8 mouse cellular contexts compared by ENCODE assay signal in the genomic region with DNA sequence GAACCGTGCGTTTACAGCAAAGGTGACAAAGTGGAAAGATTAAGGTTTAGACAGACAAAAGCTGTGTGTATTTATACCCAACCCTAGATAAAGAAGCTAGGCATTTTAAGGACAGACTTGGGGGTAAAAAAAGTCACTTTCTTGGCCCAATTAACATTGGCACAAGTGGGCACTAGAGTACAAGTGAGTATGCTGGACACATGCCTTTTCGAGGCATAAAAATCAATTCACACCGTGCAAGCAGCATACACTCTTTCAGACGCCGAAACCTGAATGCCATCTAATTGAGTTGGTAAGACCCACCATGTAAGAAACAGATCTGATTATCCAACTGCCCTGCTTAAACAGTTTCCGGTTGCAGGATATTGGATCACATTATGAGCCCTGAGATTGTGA. TPM values are rescaled to one million over a fixed set of nuclear protein-coding genes. Genes with fewer than 3 reads are reported as not detected.
A peak's percentile ranks its signal among the peaks of the same experiment; 100 is the strongest.
DNase-seq lines count a peak whose midpoint lies in the region; ATAC-seq lines count a peak whose summit lies in the region.
"Had no signal": no experiment of that assay in that cellular context is flagged by ENCODE, and none has a peak within 500 bp of the region (broad histone marks: within the 10 kb centered on the region; RNA-seq: fewer than 3 reads in every experiment).

No protein-coding gene starts in this region.

- H3K4me2 ChIP-seq in liver, embryonic 11.5 days: peak overlapping the region; percentile 68
- peak overlapping the region; percentile 68 for H3K4me2 ChIP-seq in embryonic facial prominence, embryonic 15.5 days (replicated peaks)
- H3K4me2 ChIP-seq in intestine, embryonic 15.5 days (replicated peaks): peak overlapping the region; percentile 59
- peak overlapping the region; percentile 86 for H3K4me2 ChIP-seq in neural tube, embryonic 13.5 days

- H3K4me1 ChIP-seq in liver, embryonic 11.5 days (replicated peaks; ENCODE audit: control insufficient read depth, insufficient read depth, low read length): peaks cover 10% of the 10 kb centered on the region; the same call in 1 of the 2 replicates
- peaks cover 16% of the 10 kb centered on the region for H3K4me1 ChIP-seq in embryonic facial prominence, embryonic 15.5 days
- H3K4me1 ChIP-seq in intestine, embryonic 15.5 days (replicated peaks): 0 out of 2 replicates have a peak, but pooled peaks cover 8% of the 10 kb centered on the region
- peaks cover 17% of the 10 kb centered on the region for H3K4me1 ChIP-seq in neural tube, embryonic 13.5 days (replicated peaks)

- DNase-seq in liver, embryonic 11.5 days (ENCODE audit: low spot score): no peak
- no peak for DNase-seq in liver
- DNase-seq in right cerebral cortex, adult 18-20 months: no peak
- DNase-seq in left cerebral cortex, postnatal 10 days (ENCODE audit: extremely low spot score in 1 of 2, low spot score in 2 of 2): no peak

- H3K36me3 ChIP-seq in liver, embryonic 11.5 days (ENCODE audit: control insufficient read depth, insufficient read depth, low read length): no peaks in the 10 kb centered on the region
- peaks cover 4% of the 10 kb centered on the region; the same call in 1 of the 2 replicates for H3K36me3 ChIP-seq in embryonic facial prominence, embryonic 15.5 days
- H3K36me3 ChIP-seq in intestine, embryonic 15.5 days: no peaks in the 10 kb centered on the region
- no peaks in the 10 kb centered on the region for H3K36me3 ChIP-seq in neural tube, embryonic 13.5 days

- no peak overlapping the region for H3K27ac ChIP-seq in liver, embryonic 11.5 days (ENCODE audit: low read depth, low read length)
- H3K27ac ChIP-seq in embryonic facial prominence, embryonic 15.5 days (replicated peaks): 0 out of 2 replicates have a peak overlapping the region, but pooled peaks have one; percentile 51
- H3K27ac ChIP-seq in intestine, embryonic 15.5 days: no peak overlapping the region
- H3K27ac ChIP-seq in neural tube, embryonic 13.5 days (replicated peaks): no peak overlapping the region

- no peaks in the 10 kb centered on the region for H3K27me3 ChIP-seq in liver, embryonic 11.5 days (replicated peaks; ENCODE audit: control insufficient read depth, insufficient read depth, low read length)
- H3K27me3 ChIP-seq in embryonic facial prominence, embryonic 15.5 days: no peaks in the 10 kb centered on the region
- H3K27me3 ChIP-seq in intestine, embryonic 15.5 days (replicated peaks): no peaks in the 10 kb centered on the region
- 0 out of 2 replicates have a peak, but pooled peaks cover 10% of the 10 kb centered on the region for H3K27me3 ChIP-seq in neural tube, embryonic 13.5 days

- peak overlapping the region; percentile 95 for H3K4me3 ChIP-seq in liver, embryonic 11.5 days (ENCODE audit: low read depth, low read length)
- H3K4me3 ChIP-seq in embryonic facial prominence, embryonic 15.5 days (replicated peaks): peak overlapping the region; percentile 99
- H3K4me3 ChIP-seq in intestine, embryonic 15.5 days (replicated peaks): peak overlapping the region; percentile 88
- peak overlapping the region; percentile 90 for H3K4me3 ChIP-seq in neural tube, embryonic 13.5 days

- 29% methylated on average over 7 of the region's 7 CpGs for WGBS in liver, embryonic 11.5 days
- 24% methylated on average over 7 of the region's 7 CpGs for WGBS in embryonic facial prominence, embryonic 15.5 days
- WGBS in intestine, embryonic 15.5 days: 29% methylated on average over 7 of the region's 7 CpGs
- WGBS in neural tube, embryonic 13.5 days: 29% methylated on average over 7 of the region's 7 CpGs

- intact Hi-C loops in left cerebral cortex, postnatal 10 days (cut with DNase I): no loop called here

- H3K9me3 ChIP-seq in liver, embryonic 11.5 days (ENCODE audit: control insufficient read depth, low read length): no peaks in the 10 kb centered on the region
- H3K9me3 ChIP-seq in embryonic facial prominence, embryonic 15.5 days (replicated peaks): no peaks in the 10 kb centered on the region
- H3K9me3 ChIP-seq in intestine, embryonic 15.5 days: no peaks in the 10 kb centered on the region
- no peaks in the 10 kb centered on the region for H3K9me3 ChIP-seq in neural tube, embryonic 13.5 days

- H3K9ac ChIP-seq in liver, embryonic 11.5 days (ENCODE audit: low read depth, low read length): peak overlapping the region; percentile 89; the same call in 1 of the 2 replicates
- no peak overlapping the region; the same call in 1 of the 2 replicates for H3K9ac ChIP-seq in embryonic facial prominence, embryonic 15.5 days
- H3K9ac ChIP-seq in intestine, embryonic 15.5 days: no peak overlapping the region
- no peak overlapping the region for H3K9ac ChIP-seq in neural tube, embryonic 13.5 days

- ATAC-seq in liver, embryonic 11.5 days (replicated peaks; ENCODE audit: low FRiP score): peak; percentile 22; the same call in 1 of the 2 replicates
- peak; percentile 34; the same call in 1 of the 2 replicates for ATAC-seq in embryonic facial prominence, embryonic 15.5 days (ENCODE audit: insufficient number of reproducible peaks, low FRiP score, low TSS enrichment, low read depth)
- peak; percentile 35 for ATAC-seq in intestine, embryonic 15.5 days
- peak; percentile 37 for ATAC-seq in neural tube, embryonic 13.5 days (ENCODE audit: low read depth)

RNA-seq across cellular contexts. Expression of gene Gtf2f2, which starts 0.4 kb away (rescaled TPM):
- 56.9 and 59.6 TPM in 2 replicates for polyA plus RNA-seq in liver, embryonic 11.5 days (2014; fragmentation: Nextera tagmentation; extraction: Ambion mirVana)
- 32.8 and 34.5 TPM in 2 replicates for polyA plus RNA-seq in embryonic facial prominence, embryonic 15.5 days (2015; fragmentation: Nextera tagmentation; extraction: Ambion mirVana)
- polyA plus RNA-seq in intestine, embryonic 15.5 days (2015; fragmentation: Nextera tagmentation; extraction: Ambion mirVana): 34.7 and 37.2 TPM in 2 replicates
- polyA plus RNA-seq in neural tube, embryonic 13.5 days (2015; fragmentation: Nextera tagmentation; extraction: Ambion mirVana): 40.1 and 43.1 TPM in 2 replicates
- 10 to 100 TPM; 22.5 to 23.0 TPM for total RNA-seq in left cerebral cortex, postnatal 10 days (2021)

RNA-seq across cellular contexts. Expression of gene Kctd4, which starts 56.3 kb away (rescaled TPM):
- 0.41 and 0.42 TPM in 2 replicates for polyA plus RNA-seq in liver, embryonic 11.5 days (2014; fragmentation: Nextera tagmentation; extraction: Ambion mirVana)
- polyA plus RNA-seq in embryonic facial prominence, embryonic 15.5 days (2015; fragmentation: Nextera tagmentation; extraction: Ambion mirVana): 0.85 and 1.5 TPM in 2 replicates
- polyA plus RNA-seq in intestine, embryonic 15.5 days (2015; fragmentation: Nextera tagmentation; extraction: Ambion mirVana): 0.42 and 0.59 TPM in 2 replicates
- polyA plus RNA-seq in neural tube, embryonic 13.5 days (2015; fragmentation: Nextera tagmentation; extraction: Ambion mirVana): 6.5 and 7.0 TPM in 2 replicates
- 10 to 100 TPM; 13.2 to 14.6 TPM for total RNA-seq in left cerebral cortex, postnatal 10 days (2021)
- polyA plus RNA-seq: gonadal fat pad, adult 2 months had no signal
